Mouse (Mus musculus): ENCODE data around the gene Gtf2f1. TPM values are rescaled to one million over a fixed set of nuclear protein-coding genes. Genes with fewer than 3 reads are reported as not detected.

The Gtf2f1 gene
- polyA plus RNA-seq, 1 experiment from 2014 or later: 31.0 TPM

GRCm38 (mm10) chr17:57047406-57047805 lies 36.3 kb upstream of the Gtf2f1 start:
- no peak overlapping the region for H3K9ac ChIP-seq (ENCODE audit: low read length)
- H3K36me3 ChIP-seq (ENCODE audit: control insufficient read depth, insufficient read depth, low read length): peaks cover 50% of the 10 kb centered on the region
- no peak overlapping the region for H3K4me3 ChIP-seq (ENCODE audit: control insufficient read depth in 1 of 2, insufficient read depth in 1 of 2, low read depth in 1 of 2, low read length in 2 of 2)
- H3K27ac ChIP-seq (replicated peaks in 1 of 2; ENCODE audit: control insufficient read depth in 1 of 2, insufficient read depth in 1 of 2, low read depth in 2 of 2, low read length in 2 of 2): no peak overlapping the region
- no peaks in the 10 kb centered on the region for H3K9me3 ChIP-seq (ENCODE audit: control insufficient read depth, low read length)
- H3K4me2 ChIP-seq (ENCODE audit: low read length): no peak overlapping the region
- H3K4me1 ChIP-seq (ENCODE audit: control insufficient read depth in 2 of 2, insufficient read depth in 2 of 2, low read length in 2 of 2): peaks cover 4 to 6% of the 10 kb centered on the region in 2 experiments
- H3K27me3 ChIP-seq (ENCODE audit: control insufficient read depth, insufficient read depth, low read length): no peaks in the 10 kb centered on the region
- WGBS: 33% methylated on average over 5 of the region's 5 CpGs
- no peak for ATAC-seq (ENCODE audit: insufficient number of reproducible peaks, insufficient read depth, low FRiP score, low read depth)

- H3K4me1 ChIP-seq (ENCODE audit: control insufficient read depth in 2 of 2, insufficient read depth in 2 of 2, low read length in 2 of 2): peaks cover 4 to 6% of the 10 kb centered on the region in 2 experiments
- H3K9ac ChIP-seq (ENCODE audit: low read length): no peak within 1 kb of the TSS
- peaks cover 11% of the 10 kb centered on the region; the same call in 1 of the 2 replicates for H3K27me3 ChIP-seq (ENCODE audit: control insufficient read depth, insufficient read depth, low read length)
- WGBS: 68% methylated on average over 8 of the region's 8 CpGs
- H3K9me3 ChIP-seq (ENCODE audit: control insufficient read depth, low read length): 0 out of 2 replicates have a peak, but pooled peaks cover 2% of the 10 kb centered on the region
- ATAC-seq (ENCODE audit: insufficient number of reproducible peaks, insufficient read depth, low FRiP score, low read depth): no peak
- H3K4me2 ChIP-seq (ENCODE audit: low read length): no peak within 1 kb of the TSS
- H3K27ac ChIP-seq (replicated peaks in 1 of 2; ENCODE audit: control insufficient read depth in 1 of 2, insufficient read depth in 1 of 2, low read depth in 2 of 2, low read length in 2 of 2): no peak within 1 kb of the TSS
- H3K4me3 ChIP-seq (ENCODE audit: control insufficient read depth in 1 of 2, insufficient read depth in 1 of 2, low read depth in 1 of 2, low read length in 2 of 2): no peak within 1 kb of the TSS
- H3K36me3 ChIP-seq (ENCODE audit: control insufficient read depth, insufficient read depth, low read length): peaks cover 16% of the 10 kb centered on the region; the same call in 1 of the 2 replicates
These were observed 30.5 kb upstream of the Gtf2f1 start, which contains the start of gene Slc25a41 for GRCm38 (mm10) chr17:57041554-57041953. Gene Slc25a41, minus strand, starts transcription at chr17:57041654.

DNA sequence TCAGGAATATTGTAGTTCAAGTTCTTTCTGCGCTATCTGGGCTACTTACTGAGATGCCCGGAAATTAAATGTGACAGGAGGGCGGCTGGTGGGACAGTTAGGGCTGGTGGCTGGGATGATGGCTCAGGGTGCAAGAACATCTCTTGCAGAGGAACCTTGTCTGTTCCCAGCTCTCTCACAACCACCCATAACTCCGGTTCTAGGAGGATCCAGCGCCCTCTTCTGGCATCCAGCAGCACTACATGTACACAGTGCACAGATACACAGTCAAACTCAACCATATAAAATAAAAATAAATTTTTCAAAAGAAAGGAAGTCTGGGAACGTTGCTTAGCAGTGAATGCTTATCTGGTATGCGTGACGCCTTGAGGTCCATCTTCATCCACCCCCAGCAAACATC lies 27.9 kb upstream of the Gtf2f1 start:
- Histone ChIP-seq H3K4me1 (ENCODE audit: control insufficient read depth in 2 of 2, insufficient read depth in 2 of 2, low read length in 2 of 2) (peaks cover 4 to 6% of the 10 kb centered on the region in 2 experiments), H3K9ac (ENCODE audit: low read length) (no peak overlapping the region), H3K9me3 (ENCODE audit: control insufficient read depth, low read length) (0 out of 2 replicates have a peak, but pooled peaks cover 2% of the 10 kb centered on the region), H3K27ac (replicated peaks in 1 of 2; ENCODE audit: control insufficient read depth in 1 of 2, insufficient read depth in 1 of 2, low read depth in 2 of 2, low read length in 2 of 2) (no peak overlapping the region), H3K4me2 (ENCODE audit: low read length) (no peak overlapping the region), H3K36me3 (ENCODE audit: control insufficient read depth, insufficient read depth, low read length) (no peaks in the 10 kb centered on the region), H3K27me3 (ENCODE audit: control insufficient read depth, insufficient read depth, low read length) (peaks cover 11% of the 10 kb centered on the region; the same call in 1 of the 2 replicates), H3K4me3 (ENCODE audit: control insufficient read depth in 1 of 2, insufficient read depth in 1 of 2, low read depth in 1 of 2, low read length in 2 of 2) (no peak overlapping the region)
- no peak for ATAC-seq (ENCODE audit: insufficient number of reproducible peaks, insufficient read depth, low FRiP score, low read depth)
- WGBS: 27% methylated on average over 8 of the region's 8 CpGs

DNA sequence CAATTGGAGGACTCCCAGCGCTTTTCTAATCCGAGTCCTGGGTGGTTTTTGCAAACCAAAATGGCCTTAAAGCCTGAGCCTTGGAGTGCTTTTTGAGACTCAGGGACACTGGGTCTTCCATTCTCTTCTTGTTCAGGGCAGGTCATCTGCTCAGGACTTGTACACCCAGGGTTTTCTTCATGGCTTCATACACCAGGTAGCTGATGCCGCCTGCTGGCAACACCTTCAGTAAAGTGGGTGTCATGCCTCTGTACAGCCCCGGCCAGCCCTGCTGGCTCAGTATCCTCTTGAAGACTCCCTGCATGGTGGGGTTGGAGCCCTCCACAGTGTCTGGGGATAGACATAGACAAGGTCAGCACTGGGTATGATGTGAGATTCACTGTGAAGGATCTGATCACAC lies 21.8 kb upstream of the Gtf2f1 start:
- Histone ChIP-seq H3K36me3 (ENCODE audit: control insufficient read depth, insufficient read depth, low read length) (peaks cover 12% of the 10 kb centered on the region), H3K4me3 (ENCODE audit: control insufficient read depth in 1 of 2, insufficient read depth in 1 of 2, low read depth in 1 of 2, low read length in 2 of 2) (no peak overlapping the region), H3K9ac (ENCODE audit: low read length) (no peak overlapping the region), H3K27ac (replicated peaks in 1 of 2; ENCODE audit: control insufficient read depth in 1 of 2, insufficient read depth in 1 of 2, low read depth in 2 of 2, low read length in 2 of 2) (no peak overlapping the region), H3K4me1 (ENCODE audit: control insufficient read depth in 2 of 2, insufficient read depth in 2 of 2, low read length in 2 of 2) (peaks cover 12 to 18% of the 10 kb centered on the region in 2 experiments), H3K27me3 (ENCODE audit: control insufficient read depth, insufficient read depth, low read length) (no peaks in the 10 kb centered on the region; the same call in 1 of the 2 replicates), H3K4me2 (ENCODE audit: low read length) (peak overlapping the region; percentile 66), H3K9me3 (ENCODE audit: control insufficient read depth, low read length) (no peaks in the 10 kb centered on the region)
- ATAC-seq (ENCODE audit: insufficient number of reproducible peaks, insufficient read depth, low FRiP score, low read depth): no peak
- WGBS: 80% methylated on average over 4 of the region's 4 CpGs

GRCm38 (mm10) chr17:57031661-57032420 lies 20.8 kb upstream of the Gtf2f1 start:
- ATAC-seq (ENCODE audit: insufficient number of reproducible peaks, insufficient read depth, low FRiP score, low read depth): peak; percentile 92
- peaks cover 22% of the 10 kb centered on the region for H3K36me3 ChIP-seq (ENCODE audit: control insufficient read depth, insufficient read depth, low read length)
- H3K4me2 ChIP-seq (ENCODE audit: low read length): peak overlapping the region; percentile 66
- H3K4me3 ChIP-seq (ENCODE audit: control insufficient read depth in 1 of 2, insufficient read depth in 1 of 2, low read depth in 1 of 2, low read length in 2 of 2): peak overlapping the region; percentile 34 to 51
- peak overlapping the region; percentile 52 for H3K9ac ChIP-seq (ENCODE audit: low read length)
- peak overlapping the region; percentile 90 to 95 for H3K27ac ChIP-seq (replicated peaks in 1 of 2; ENCODE audit: control insufficient read depth in 1 of 2, insufficient read depth in 1 of 2, low read depth in 2 of 2, low read length in 2 of 2)
- under 1% methylated on average over 38 of the region's 38 CpGs for WGBS
- peaks cover 12 to 18% of the 10 kb centered on the region in 2 experiments for H3K4me1 ChIP-seq (ENCODE audit: control insufficient read depth in 2 of 2, insufficient read depth in 2 of 2, low read length in 2 of 2)
- H3K27me3 ChIP-seq (ENCODE audit: control insufficient read depth, insufficient read depth, low read length): no peaks in the 10 kb centered on the region
- no peaks in the 10 kb centered on the region for H3K9me3 ChIP-seq (ENCODE audit: control insufficient read depth, low read length)

DNA sequence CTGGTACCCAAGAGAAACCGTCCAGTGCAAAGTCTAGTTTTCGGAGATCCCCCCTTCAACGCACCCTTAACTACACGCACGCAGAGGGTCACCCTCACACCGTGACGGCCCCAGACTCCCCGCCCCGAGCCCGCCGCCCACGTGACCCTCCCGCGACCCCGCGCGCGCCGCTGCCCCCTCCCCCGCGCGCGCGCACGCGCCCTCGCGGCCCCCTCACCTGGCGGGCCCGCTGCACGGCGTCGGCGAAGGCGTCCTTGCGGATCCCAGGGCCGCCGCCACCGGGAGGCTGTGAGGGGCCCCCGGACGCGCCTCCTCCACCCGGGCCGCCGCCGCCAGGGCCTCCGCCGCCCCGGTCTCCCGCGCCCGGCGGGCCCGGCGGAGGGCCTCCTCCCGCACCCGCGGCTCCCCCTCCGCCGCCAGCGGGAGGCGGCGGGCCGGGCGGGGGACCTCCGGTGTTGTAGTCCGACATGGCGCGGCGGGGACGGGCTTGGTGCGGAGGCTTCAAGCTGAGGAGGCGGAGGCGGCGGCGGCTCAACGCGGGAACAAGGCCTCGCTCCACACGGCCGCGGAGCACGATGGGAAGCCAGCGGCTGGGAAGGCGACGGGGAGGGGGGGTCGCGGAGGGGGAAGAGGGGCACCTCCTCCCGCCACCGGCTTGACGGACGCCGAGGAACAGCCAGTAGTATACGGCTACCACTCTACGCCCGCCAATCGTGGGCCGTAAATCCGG lies 20.0 kb upstream of the Gtf2f1 start, which contains the start of gene Khsrp:
Khsrp (minus strand) TSS at position 592 of the 730 bp plus-strand sequence.
- no peak for ATAC-seq (ENCODE audit: insufficient number of reproducible peaks, insufficient read depth, low FRiP score, low read depth)
- peak within 1 kb of the TSS; percentile 84 to 97 for H3K4me3 ChIP-seq (ENCODE audit: control insufficient read depth in 1 of 2, insufficient read depth in 1 of 2, low read depth in 1 of 2, low read length in 2 of 2)
- WGBS: under 1% methylated on average over 57 of the region's 99 CpGs

DNA sequence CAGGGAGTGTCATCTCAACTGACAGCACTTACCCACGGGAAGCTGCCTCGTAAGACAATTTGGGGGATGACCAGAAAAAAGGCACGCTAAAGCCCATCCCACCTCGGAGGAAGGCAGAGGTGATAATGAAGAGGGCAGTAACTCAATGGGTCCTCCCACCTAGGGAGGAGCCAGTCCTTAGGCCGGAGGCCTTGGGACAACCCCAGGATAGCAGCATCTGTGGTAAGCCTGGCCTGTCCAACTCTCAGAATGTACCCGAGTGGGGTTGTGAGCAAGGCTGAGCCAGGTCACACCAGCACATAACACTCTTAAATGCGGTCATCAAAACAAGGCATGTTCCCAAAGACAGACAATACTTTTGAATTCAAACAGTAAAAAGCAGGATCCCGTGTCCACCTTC lies 18.6 kb upstream of the Gtf2f1 start:
- Histone ChIP-seq H3K27ac (replicated peaks in 1 of 2; ENCODE audit: control insufficient read depth in 1 of 2, insufficient read depth in 1 of 2, low read depth in 2 of 2, low read length in 2 of 2) (peak overlapping the region in 1 of 2 experiments; percentile 95; a peak in 1 of 4 replicates), H3K9ac (ENCODE audit: low read length) (peak overlapping the region; percentile 99), H3K9me3 (ENCODE audit: control insufficient read depth, low read length) (no peaks in the 10 kb centered on the region), H3K4me2 (ENCODE audit: low read length) (peak overlapping the region; percentile 91), H3K4me3 (ENCODE audit: control insufficient read depth in 1 of 2, insufficient read depth in 1 of 2, low read depth in 1 of 2, low read length in 2 of 2) (peak overlapping the region; percentile 84 to 97), H3K36me3 (ENCODE audit: control insufficient read depth, insufficient read depth, low read length) (peaks cover 43% of the 10 kb centered on the region), H3K4me1 (ENCODE audit: control insufficient read depth in 2 of 2, insufficient read depth in 2 of 2, low read length in 2 of 2) (peaks cover 12 to 18% of the 10 kb centered on the region in 2 experiments), H3K27me3 (ENCODE audit: control insufficient read depth, insufficient read depth, low read length) (no peaks in the 10 kb centered on the region)
- ATAC-seq (ENCODE audit: insufficient number of reproducible peaks, insufficient read depth, low FRiP score, low read depth): no peak
- 20% methylated on average over 8 of the region's 8 CpGs for WGBS

More for the DNA sequence above, 20.0 kb upstream of the Gtf2f1 start, which contains the start of gene Khsrp:
- H3K27me3 ChIP-seq (ENCODE audit: control insufficient read depth, insufficient read depth, low read length): no peaks in the 10 kb centered on the region
- no peaks in the 10 kb centered on the region for H3K9me3 ChIP-seq (ENCODE audit: control insufficient read depth, low read length)
- H3K4me2 ChIP-seq (ENCODE audit: low read length): peak within 1 kb of the TSS; percentile 91
- peaks cover 12 to 18% of the 10 kb centered on the region in 2 experiments for H3K4me1 ChIP-seq (ENCODE audit: control insufficient read depth in 2 of 2, insufficient read depth in 2 of 2, low read length in 2 of 2)
- peak within 1 kb of the TSS; percentile 90 to 95 for H3K27ac ChIP-seq (replicated peaks in 1 of 2; ENCODE audit: control insufficient read depth in 1 of 2, insufficient read depth in 1 of 2, low read depth in 2 of 2, low read length in 2 of 2)
- peaks cover 29% of the 10 kb centered on the region for H3K36me3 ChIP-seq (ENCODE audit: control insufficient read depth, insufficient read depth, low read length)
- peak within 1 kb of the TSS; percentile 99 for H3K9ac ChIP-seq (ENCODE audit: low read length)

Data from heart, embryonic 14.5 days (tissue).